Mouse (Mus musculus): Measurements from ENCODE around the gene Ptpn4. TPM values are rescaled to one million over a fixed set of nuclear protein-coding genes. Genes with fewer than 3 reads are reported as not detected.

Gene Ptpn4
- 11.1 and 13.1 TPM in 2 replicates for polyA plus RNA-seq (2016; fragmentation: Nextera tagmentation; extraction: Ambion mirVana)

- Histone ChIP-seq H3K9me3 (no peaks in the 10 kb centered on the region), H3K4me1 (peaks cover 16% of the 10 kb centered on the region), H3K4me3 (replicated peaks) (peak within 1 kb of the TSS; percentile 88), H3K9ac (peak within 1 kb of the TSS; percentile 88), H3K36me3 (replicated peaks) (no peaks in the 10 kb centered on the region), H3K27me3 (no peaks in the 10 kb centered on the region), H3K27ac (peak within 1 kb of the TSS; percentile 96), H3K4me2 (peak within 1 kb of the TSS; percentile 77)
- under 1% methylated on average over 74 of the region's 79 CpGs for WGBS
- peak; percentile 99 for ATAC-seq (ENCODE audit: low FRiP score)
These were observed at the start of gene Ptpn4 for GRCm38 (mm10) chr1:119837035-119837751. Ptpn4 (minus strand) TSS chr1:119837613.

- ATAC-seq (ENCODE audit: low FRiP score), result no peak
- no peaks in the 10 kb centered on the region for H3K27me3 ChIP-seq
- no peak overlapping the region for H3K4me2 ChIP-seq
- 73% methylated on average over 7 of the region's 7 CpGs for WGBS
- H3K4me3 ChIP-seq (replicated peaks), result no peak overlapping the region
- no peak overlapping the region for H3K27ac ChIP-seq
- H3K4me1 ChIP-seq, result no peaks in the 10 kb centered on the region
- no peak overlapping the region for H3K9ac ChIP-seq
- H3K36me3 ChIP-seq (replicated peaks), result no peaks in the 10 kb centered on the region
- H3K9me3 ChIP-seq, result no peaks in the 10 kb centered on the region
These were observed 48.9 kb upstream of the Ptpn4 start for GRCm38 (mm10) chr1:119886320-119886719.

GRCm38 (mm10) chr1:119884272-119884671 is 46.9 kb upstream of the Ptpn4 start:
- H3K4me2 ChIP-seq, result no peak overlapping the region
- H3K4me3 ChIP-seq (replicated peaks), result no peak overlapping the region
- WGBS, result 90% methylated on average over 3 of the region's 3 CpGs
- no peaks in the 10 kb centered on the region for H3K27me3 ChIP-seq
- H3K27ac ChIP-seq, result no peak overlapping the region
- no peak for ATAC-seq (ENCODE audit: low FRiP score)
- H3K9me3 ChIP-seq, result no peaks in the 10 kb centered on the region
- no peaks in the 10 kb centered on the region for H3K4me1 ChIP-seq
- H3K9ac ChIP-seq, result no peak overlapping the region
- no peaks in the 10 kb centered on the region for H3K36me3 ChIP-seq (replicated peaks)

GRCm38 (mm10) chr1:119878909-119879308 is 41.5 kb upstream of the Ptpn4 start:
- 86% methylated on average over 7 of the region's 7 CpGs for WGBS
- no peaks in the 10 kb centered on the region for H3K9me3 ChIP-seq
- no peaks in the 10 kb centered on the region for H3K4me1 ChIP-seq
- no peak overlapping the region for H3K4me2 ChIP-seq
- H3K4me3 ChIP-seq (replicated peaks), result no peak overlapping the region
- H3K36me3 ChIP-seq (replicated peaks), result no peaks in the 10 kb centered on the region
- ATAC-seq (ENCODE audit: low FRiP score), result no peak
- no peak overlapping the region for H3K27ac ChIP-seq
- H3K27me3 ChIP-seq, result no peaks in the 10 kb centered on the region
- H3K9ac ChIP-seq, result no peak overlapping the region

GRCm38 (mm10) chr1:119877469-119877868 is 40.1 kb upstream of the Ptpn4 start:
- Histone ChIP-seq H3K27me3 (no peaks in the 10 kb centered on the region), H3K36me3 (replicated peaks) (no peaks in the 10 kb centered on the region), H3K9me3 (no peaks in the 10 kb centered on the region), H3K4me1 (no peaks in the 10 kb centered on the region), H3K9ac (no peak overlapping the region), H3K27ac (no peak overlapping the region), H3K4me3 (replicated peaks) (no peak overlapping the region), H3K4me2 (no peak overlapping the region)
- WGBS, result 86% methylated on average over 4 of the region's 4 CpGs
- ATAC-seq (ENCODE audit: low FRiP score), result no peak

- Histone ChIP-seq H3K9me3 (no peaks in the 10 kb centered on the region), H3K9ac (no peak overlapping the region), H3K36me3 (replicated peaks) (no peaks in the 10 kb centered on the region), H3K4me3 (replicated peaks) (no peak overlapping the region), H3K27ac (0 out of 2 replicates have a peak overlapping the region, but pooled peaks have one; percentile 13), H3K4me1 (peaks cover 16% of the 10 kb centered on the region), H3K27me3 (no peaks in the 10 kb centered on the region), H3K4me2 (no peak overlapping the region)
- peak; percentile 33; the same call in 1 of the 2 replicates for ATAC-seq (ENCODE audit: low FRiP score)
- WGBS, result 59% methylated on average over 13 of the region's 13 CpGs
These were observed 31.2 kb upstream of the Ptpn4 start for GRCm38 (mm10) chr1:119868395-119869161.

- WGBS, result 50% methylated on average over 2 of the region's 2 CpGs
- no peaks in the 10 kb centered on the region for H3K27me3 ChIP-seq
- H3K4me1 ChIP-seq, result peaks cover 16% of the 10 kb centered on the region
- H3K4me3 ChIP-seq (replicated peaks), result no peak overlapping the region
- H3K4me2 ChIP-seq, result no peak overlapping the region
- H3K9ac ChIP-seq, result no peak overlapping the region
- no peaks in the 10 kb centered on the region for H3K9me3 ChIP-seq
- ATAC-seq (ENCODE audit: low FRiP score), result no peak
- H3K27ac ChIP-seq, result no peak overlapping the region
- H3K36me3 ChIP-seq (replicated peaks), result no peaks in the 10 kb centered on the region
These were observed 29.9 kb upstream of the Ptpn4 start for GRCm38 (mm10) chr1:119867300-119867699.

- no peak overlapping the region for H3K27ac ChIP-seq
- 82% methylated on average over 6 of the region's 6 CpGs for WGBS
These were observed 27.9 kb upstream of the Ptpn4 start for GRCm38 (mm10) chr1:119865311-119865710.

GRCm38 (mm10) chr1:119863507-119864296 is 26.3 kb upstream of the Ptpn4 start:
- no peaks in the 10 kb centered on the region for H3K27me3 ChIP-seq
- H3K4me3 ChIP-seq (replicated peaks), result no peak overlapping the region
- H3K9ac ChIP-seq, result no peak overlapping the region
- no peaks in the 10 kb centered on the region for H3K36me3 ChIP-seq (replicated peaks)
- no peak overlapping the region for H3K27ac ChIP-seq
- 84% methylated on average over 7 of the region's 7 CpGs for WGBS
- no peaks in the 10 kb centered on the region for H3K9me3 ChIP-seq
- H3K4me1 ChIP-seq, result peaks cover 7% of the 10 kb centered on the region; the same call in 1 of the 2 replicates
- H3K4me2 ChIP-seq, result no peak overlapping the region
- no peak for ATAC-seq (ENCODE audit: low FRiP score)

More at GRCm38 (mm10) chr1:119865311-119865710, 27.9 kb upstream of the Ptpn4 start:
- Histone ChIP-seq H3K27me3 (no peaks in the 10 kb centered on the region), H3K36me3 (replicated peaks) (no peaks in the 10 kb centered on the region), H3K4me1 (peaks cover 16% of the 10 kb centered on the region), H3K9ac (no peak overlapping the region), H3K9me3 (no peaks in the 10 kb centered on the region), H3K4me3 (replicated peaks) (no peak overlapping the region), H3K4me2 (no peak overlapping the region)
- no peak for ATAC-seq (ENCODE audit: low FRiP score)

GRCm38 (mm10) chr1:119859566-119859965 is 22.2 kb upstream of the Ptpn4 start:
- Histone ChIP-seq H3K4me2 (no peak overlapping the region), H3K4me1 (no peaks in the 10 kb centered on the region), H3K4me3 (replicated peaks) (no peak overlapping the region), H3K9me3 (0 out of 2 replicates have a peak, but pooled peaks cover 3% of the 10 kb centered on the region), H3K27me3 (no peaks in the 10 kb centered on the region), H3K36me3 (replicated peaks) (no peaks in the 10 kb centered on the region), H3K27ac (no peak overlapping the region), H3K9ac (no peak overlapping the region)
- WGBS, result 86% methylated on average over 5 of the region's 5 CpGs
- no peak for ATAC-seq (ENCODE audit: low FRiP score)

GRCm38 (mm10) chr1:119852980-119853379 is 15.6 kb upstream of the Ptpn4 start:
- H3K4me3 ChIP-seq (replicated peaks), result no peak overlapping the region
- H3K9me3 ChIP-seq, result 0 out of 2 replicates have a peak, but pooled peaks cover 2% of the 10 kb centered on the region
- 93% methylated on average over 5 of the region's 5 CpGs for WGBS
- no peaks in the 10 kb centered on the region for H3K4me1 ChIP-seq
- no peak for ATAC-seq (ENCODE audit: low FRiP score)
- no peak overlapping the region for H3K9ac ChIP-seq
- no peaks in the 10 kb centered on the region; the same call in 1 of the 2 replicates for H3K27me3 ChIP-seq
- H3K4me2 ChIP-seq, result no peak overlapping the region
- no peaks in the 10 kb centered on the region for H3K36me3 ChIP-seq (replicated peaks)
- no peak overlapping the region for H3K27ac ChIP-seq

- H3K9me3 ChIP-seq, result no peaks in the 10 kb centered on the region
- 87% methylated on average over 4 of the region's 4 CpGs for WGBS
- H3K27ac ChIP-seq, result no peak overlapping the region
- H3K4me2 ChIP-seq, result no peak overlapping the region
- no peak overlapping the region for H3K4me3 ChIP-seq (replicated peaks)
- no peaks in the 10 kb centered on the region for H3K36me3 ChIP-seq (replicated peaks)
- no peak overlapping the region for H3K9ac ChIP-seq
- H3K4me1 ChIP-seq, result no peaks in the 10 kb centered on the region
- ATAC-seq (ENCODE audit: low FRiP score), result no peak
- no peaks in the 10 kb centered on the region; the same call in 1 of the 2 replicates for H3K27me3 ChIP-seq
These were observed 14.9 kb upstream of the Ptpn4 start for GRCm38 (mm10) chr1:119852339-119852738.
